Mouse (Mus musculus) kidney, adult 11 months (tissue): ENCODE measurements at regions not wholly inside any gene's neighbourhood (a gene's known extent, or its start where the extent isn't known, plus 50 kb on each side); places are given as distances from the start of the nearest gene placed in this dataset.
"Not testable (repeated sequence)": the region's sequence is repeated elsewhere in the genome, so short reads cannot be mapped to it uniquely, and the experiment has no call there.

Experiments used
- DNase-seq: peaks from one replicate; pipeline ENCODE4 v3.0.0; 2022

DNA sequence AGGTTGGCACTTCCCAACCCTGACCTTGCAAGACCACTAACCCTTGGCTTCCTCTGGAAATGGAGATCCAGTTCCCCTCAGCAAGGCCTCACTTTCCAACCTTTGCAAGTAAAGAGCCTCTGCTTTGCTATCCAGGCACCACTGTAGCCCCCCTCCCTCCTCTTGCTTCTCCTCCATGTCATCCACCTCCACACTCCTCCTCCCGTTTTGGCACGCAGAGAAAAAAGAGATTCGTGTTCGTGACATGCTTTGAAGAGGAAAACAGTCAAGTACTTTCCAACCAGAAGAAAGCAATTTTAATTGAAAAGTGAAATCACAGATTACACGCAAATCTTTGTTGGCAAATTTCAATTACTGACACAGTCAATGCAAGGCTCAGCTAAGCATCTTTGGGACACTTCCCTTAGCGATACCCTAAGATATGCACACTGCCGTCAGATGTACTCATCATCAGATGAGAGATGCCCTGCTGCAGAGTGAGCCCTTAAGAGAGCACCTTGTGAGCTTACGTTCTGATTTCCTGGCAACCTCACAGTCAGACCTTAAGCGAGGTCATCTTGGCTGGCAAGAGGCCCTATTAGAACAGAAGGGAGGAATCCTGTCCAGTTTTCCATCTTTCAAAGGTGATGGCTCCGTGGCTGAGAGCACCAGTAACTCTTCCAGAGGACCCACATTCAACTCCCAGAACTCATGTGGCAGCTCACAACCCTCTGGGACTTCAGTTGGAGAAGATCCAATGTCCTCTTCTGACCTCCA is 208.5 kb upstream of the Zfp703 start:
- DNase-seq = no peak

DNA sequence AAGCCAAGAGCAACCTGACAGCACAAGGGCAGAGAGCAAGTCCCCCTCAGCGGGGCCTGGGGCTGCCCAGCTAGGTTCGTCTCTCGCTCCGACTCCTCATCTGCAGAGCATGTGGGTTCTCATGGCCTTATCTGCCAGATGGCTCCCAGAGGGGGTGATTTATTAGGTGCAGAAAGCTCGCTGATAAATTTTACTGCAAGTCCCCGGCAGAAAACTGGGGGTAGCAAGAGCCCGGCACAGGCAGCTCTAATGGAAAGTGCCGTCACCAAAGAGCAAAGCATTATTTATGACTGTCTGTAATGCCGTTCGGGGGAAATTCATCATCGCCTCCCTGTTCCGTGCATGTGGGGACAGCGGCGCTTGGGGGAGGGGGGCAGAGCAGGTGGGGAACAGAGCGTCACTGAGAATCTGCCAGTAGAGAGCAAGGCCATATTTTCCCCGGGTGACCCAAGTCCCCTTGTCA is 206.7 kb upstream of the Zfp703 start:
- no peak for DNase-seq

DNA sequence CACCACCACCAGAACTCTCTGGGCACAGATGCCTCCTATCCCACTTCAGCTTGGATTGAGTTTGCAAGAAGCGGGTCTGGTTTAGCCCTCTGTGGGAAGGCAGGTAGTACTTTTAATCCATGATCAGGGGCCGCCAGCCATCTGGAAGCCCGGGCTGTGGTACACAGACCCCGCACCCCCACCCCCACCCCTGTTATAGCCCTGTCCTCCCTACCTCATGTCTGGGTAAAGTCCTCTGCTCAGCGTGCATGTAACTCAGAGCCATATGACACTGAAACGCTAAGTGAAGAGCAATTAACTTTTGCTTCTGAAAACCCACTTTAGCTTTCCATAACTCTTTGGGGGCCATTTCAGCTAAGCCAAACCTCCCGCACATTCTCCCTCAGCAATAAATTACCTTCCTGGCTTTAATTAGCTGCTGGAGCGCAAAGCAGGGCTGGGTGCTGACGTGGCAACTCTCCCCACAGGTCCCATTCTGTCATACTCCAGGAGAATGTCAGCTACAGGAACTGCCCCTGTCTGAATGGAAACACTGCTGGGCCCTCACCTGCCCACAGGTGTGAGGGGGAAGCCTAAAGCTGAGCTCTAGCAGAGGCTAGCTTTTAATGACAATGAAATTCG is 198.1 kb upstream of the Zfp703 start:
- no peak for DNase-seq

DNA sequence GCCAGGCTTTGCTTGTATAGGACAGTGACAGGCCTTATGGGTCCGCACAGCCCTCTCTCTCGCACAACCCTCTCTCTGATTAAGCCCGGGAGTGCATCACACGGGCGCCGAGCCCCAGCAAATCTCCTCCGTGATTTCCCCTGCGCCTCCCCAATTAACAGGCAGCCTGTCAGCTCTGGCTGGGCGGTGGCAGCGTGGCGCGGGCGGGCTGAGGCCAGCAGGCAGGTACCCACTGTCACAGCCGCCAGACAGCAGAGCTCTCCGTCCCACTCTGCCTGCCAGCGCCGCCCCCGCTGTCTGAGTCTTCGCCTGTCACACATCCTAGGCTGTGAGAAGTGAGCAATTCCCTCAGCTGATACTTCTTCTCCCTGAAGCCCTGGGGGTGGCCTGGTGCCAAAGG is 196.6 kb upstream of the Zfp703 start:
- no peak for DNase-seq

DNA sequence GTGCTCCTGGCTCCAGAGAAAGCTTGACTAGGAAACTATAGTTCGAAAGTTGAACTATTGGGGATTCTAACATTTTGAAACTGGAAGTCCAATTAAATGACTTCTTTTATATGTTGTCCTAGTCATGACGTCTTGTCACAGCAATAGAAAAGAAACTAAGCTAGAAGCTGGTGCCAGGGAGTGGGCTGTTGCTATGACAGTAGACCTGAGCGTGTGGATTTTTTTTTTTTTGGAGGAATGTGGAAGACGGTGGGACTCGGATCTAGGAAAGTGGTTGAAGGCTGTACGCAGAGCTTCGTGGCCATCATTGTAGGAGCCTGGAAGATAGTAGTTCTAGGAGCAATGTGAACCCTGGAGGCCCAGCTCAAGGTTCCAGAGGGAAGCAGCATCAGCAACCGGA is 194.2 kb upstream of the Zfp703 start:
- DNase-seq = not testable (repeated sequence)

DNA sequence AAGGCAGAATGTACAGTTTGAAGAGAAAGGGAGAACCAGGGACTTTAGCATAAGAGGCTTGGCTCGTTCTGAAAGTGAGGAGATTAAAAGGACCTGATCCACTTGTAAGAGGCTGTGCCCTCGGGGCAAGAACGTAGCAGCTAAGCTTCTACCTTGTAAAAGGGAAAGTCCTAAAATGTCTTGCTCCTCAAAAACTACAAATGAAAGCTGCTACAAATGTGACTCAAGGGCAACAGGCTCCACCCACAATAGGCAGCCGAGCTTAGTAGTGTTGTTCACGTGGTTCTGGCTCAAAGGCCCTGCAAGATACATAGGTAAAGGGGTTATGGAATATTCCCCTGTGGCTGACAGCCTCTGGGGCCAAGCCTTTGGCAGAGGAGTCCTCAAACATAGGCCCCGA is 192.7 kb upstream of the Zfp703 start:
- no peak for DNase-seq

DNA sequence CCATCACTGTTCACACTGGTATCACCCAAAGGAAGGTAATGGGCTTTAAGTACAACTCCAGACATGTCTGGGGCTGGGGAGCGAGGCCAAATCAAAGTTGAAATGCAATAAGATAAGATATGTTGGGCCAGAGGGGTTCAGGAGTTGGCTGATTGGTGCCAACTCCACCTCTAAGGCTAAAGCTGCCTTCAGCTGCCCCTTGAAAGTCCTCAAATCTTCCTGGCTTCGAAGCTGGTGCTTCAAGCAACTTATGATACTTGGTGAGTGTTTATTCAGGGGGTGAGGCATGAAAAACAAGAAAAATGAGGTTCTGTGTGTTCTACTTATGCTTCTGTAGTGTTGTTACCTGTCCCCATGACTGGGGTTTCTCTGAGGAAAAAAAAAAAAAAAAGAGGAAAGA is 185.3 kb upstream of the Zfp703 start:
- DNase-seq = no peak

DNA sequence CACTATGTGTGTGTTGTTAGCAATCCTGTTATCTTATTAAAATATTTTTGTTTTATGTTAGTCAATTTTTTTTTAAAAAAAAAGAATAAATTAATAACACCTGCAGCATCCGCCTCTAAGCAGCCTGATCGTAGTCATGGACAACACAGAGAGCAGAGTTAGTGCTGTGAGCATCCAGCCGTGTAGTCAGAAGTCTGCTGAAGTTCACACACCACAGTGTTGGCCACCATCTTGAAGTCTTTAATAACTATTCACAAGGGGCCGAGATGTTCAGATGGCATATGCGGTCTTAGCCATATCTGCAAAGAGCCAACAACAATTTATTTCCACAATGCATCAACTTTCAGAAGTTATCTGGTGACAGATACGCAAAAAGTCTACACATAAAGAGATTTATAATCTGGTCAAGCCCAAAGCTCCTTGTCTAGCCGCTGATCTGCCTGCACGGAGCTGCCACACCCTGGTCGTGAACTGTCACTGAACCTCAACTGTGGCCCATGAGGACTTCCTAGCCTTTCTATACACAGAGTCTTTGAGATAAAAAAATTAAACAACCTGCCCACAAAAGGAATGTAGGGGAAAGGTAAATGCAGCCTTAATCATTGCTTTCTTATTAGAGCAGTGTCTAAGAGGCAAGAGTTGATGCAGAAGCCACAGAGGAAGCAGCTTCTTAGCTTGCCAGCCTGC is 183.4 kb upstream of the Zfp703 start:
- DNase-seq = no peak

DNA sequence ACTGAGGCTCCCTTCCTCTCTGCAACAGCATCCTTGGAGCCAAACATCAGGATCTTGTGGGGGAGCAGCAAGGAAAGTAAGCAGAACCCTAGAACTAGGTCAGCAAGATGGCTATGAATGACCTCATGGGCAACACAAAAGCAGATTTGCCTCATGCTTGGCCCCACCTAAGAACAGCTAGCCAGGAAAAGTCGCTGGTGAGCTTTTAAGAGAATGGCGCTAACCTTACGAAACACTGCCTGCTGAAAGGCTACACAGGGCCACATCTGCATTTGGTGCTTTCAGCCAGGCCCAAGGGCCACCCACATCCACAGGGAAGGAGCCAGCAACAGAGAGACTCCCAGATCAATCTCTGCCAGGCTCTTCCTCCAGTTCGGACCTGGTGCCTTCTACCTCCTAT is 182.7 kb upstream of the Zfp703 start:
- no peak for DNase-seq

DNA sequence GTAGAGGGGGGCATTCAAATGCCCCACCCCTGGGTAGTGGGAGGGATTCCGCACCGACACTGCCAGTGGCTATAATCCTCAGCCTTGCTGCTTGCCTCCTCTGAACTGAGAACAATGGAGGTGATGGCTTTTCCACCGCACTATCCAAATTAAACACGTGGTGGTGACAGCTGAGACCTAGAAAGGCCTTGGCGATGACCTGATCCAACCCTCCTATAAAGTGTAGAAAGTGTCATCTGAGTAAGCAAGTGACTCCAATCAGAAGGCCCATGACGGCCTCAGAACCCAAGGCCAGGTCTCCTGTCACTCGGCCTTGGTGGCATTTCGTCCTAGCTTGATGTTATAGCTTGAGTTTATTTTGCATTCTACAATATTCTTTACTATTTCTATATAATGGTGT is 181.5 kb upstream of the Zfp703 start:
- DNase-seq = no peak

DNA sequence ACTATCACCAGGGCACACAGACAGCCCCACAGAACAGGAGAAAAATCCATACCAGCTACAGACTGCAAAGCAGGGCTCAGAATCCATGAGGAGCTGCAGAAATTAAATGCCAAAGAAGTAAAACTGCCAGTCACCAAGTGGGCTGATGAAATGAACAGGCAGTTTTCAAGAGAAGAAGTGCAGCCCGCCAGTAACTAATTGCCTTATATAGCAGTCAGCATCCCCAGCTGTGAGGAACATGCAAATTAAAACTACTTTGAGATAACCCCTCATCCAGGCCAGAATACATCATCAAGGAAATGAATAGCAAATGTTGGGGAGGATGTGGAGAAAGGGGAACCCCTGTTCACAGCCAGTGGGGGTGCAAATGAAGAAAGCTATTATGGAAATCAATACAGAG is 177.3 kb upstream of the Zfp703 start:
- no peak for DNase-seq

DNA sequence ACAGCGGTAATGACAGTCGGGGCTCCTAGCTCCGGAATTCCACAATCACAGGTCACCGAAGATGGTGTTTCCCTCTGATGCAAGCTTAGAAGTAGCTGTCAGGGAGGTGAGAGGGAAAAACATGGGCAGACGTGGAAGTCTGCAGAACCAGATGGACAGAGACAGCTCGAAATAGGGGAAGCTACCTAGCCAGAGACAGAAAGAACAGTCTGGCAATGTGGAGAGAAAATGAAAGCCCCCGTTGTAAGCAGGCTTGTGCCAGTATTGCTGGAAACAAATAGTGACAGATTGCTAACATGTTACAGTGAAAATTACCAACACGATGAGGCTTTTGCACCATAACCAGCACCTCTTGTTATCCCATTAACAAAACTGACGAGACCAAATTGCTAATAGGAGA is 173.0 kb upstream of the Zfp703 start:
- DNase-seq = no peak

DNA sequence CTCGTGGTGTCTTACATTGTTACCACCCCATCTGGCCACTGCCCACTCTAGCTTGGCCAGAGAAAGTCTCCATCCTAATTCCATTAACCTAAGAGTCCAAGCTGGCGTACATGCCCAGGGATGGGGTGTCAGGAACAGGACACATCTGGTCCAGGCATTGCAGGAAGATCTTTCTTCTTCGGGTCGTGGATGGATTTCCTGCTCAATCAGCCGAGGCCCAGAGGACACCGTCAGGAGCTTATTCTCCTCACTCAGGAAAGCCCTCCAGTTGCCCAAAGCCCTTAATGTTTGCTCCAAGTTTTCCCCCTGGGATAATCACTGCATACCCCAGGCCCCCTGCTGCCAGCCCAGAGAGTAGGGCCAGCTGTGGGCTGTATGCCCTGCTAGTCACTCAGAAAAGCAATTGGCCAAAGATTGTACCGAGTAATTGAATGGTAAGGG is 172.2 kb upstream of the Zfp703 start:
- no peak for DNase-seq

DNA sequence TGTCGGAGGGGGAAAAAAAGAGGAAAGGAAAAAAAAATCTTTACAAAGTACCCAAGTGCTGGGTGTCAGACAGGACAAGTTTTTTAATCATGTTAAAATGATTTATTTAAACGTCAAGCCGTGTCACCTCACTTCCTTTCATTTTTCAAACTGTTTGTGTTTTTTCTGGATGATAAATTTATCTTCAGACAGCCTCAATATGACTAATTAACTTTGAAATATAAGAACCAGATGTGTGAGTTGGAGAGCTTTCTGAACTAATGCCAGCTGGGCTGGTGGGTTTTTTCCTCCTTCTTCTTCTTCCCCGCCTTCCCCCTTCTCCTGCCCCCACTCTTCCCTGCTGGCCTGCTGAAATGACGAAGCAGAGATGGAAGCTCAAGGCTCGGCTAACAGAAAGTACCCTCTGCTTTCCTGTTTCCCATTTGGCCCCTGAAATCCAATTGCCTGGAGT is 171.7 kb upstream of the Zfp703 start:
- no peak for DNase-seq

DNA sequence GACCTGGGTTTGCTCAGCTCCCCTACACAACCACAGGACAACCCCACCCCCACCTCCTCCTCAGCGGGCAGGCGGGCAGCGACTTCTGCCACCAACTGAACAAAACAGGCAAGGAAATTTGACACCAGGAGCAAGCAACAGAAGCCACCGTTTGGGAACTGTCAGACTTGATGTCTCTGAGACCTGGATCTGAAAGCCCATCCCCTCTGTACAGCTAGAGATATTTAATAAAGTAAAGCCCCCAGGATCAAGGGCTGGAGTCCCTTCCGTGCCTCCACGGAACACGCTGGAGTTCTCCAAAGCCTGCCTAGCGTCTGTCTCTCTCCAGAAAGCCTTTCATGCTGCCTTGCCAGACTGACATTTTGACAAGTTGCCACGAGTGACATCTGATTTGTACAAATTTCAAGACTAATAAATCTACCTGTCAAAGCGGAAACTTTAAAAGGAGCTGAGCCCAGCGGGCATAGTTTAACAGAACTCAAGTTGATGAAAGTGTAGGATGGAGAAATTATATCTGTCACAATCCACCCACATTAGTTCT is 168.9 kb upstream of the Zfp703 start:
- no peak for DNase-seq

DNA sequence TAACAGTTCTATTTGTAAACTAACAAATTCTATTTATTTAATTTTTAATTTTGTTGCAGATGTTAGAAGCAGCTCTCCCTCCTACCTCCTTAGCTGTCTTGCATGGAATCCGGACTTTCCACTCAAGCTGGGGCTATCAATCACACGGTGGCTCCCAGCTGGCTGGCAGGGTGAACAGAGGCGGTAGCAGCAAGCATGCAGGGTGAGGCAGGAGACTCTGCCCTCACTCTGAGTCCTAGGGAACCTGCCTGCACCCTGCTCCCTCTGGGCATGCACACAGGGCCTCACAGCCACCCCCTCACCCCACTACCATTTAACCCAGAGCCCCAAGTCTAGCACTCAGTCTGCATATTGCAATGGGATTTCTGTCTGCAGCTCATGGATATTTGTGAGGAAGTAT is 168.4 kb upstream of the Zfp703 start:
- peak; percentile 44 for DNase-seq

DNA sequence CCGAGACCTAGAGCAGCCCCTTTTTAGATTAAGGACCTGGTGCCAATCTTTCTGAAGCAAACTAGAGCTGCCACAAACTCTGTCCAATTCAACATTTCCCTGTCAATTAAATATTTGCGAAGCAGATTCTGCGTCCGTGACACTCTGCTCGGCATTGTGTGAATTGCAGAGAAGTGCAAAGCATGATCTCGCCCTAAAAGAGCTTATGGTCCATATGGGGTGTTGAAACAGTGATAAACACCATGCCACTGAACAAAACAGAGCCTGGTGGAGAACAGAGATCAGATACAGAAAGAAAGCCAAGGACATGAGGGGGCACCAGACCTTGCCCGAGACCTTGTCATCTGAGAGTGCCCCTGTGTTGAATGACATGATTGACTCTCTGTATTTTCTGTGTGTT is 167.2 kb upstream of the Zfp703 start:
- DNase-seq = no peak

DNA sequence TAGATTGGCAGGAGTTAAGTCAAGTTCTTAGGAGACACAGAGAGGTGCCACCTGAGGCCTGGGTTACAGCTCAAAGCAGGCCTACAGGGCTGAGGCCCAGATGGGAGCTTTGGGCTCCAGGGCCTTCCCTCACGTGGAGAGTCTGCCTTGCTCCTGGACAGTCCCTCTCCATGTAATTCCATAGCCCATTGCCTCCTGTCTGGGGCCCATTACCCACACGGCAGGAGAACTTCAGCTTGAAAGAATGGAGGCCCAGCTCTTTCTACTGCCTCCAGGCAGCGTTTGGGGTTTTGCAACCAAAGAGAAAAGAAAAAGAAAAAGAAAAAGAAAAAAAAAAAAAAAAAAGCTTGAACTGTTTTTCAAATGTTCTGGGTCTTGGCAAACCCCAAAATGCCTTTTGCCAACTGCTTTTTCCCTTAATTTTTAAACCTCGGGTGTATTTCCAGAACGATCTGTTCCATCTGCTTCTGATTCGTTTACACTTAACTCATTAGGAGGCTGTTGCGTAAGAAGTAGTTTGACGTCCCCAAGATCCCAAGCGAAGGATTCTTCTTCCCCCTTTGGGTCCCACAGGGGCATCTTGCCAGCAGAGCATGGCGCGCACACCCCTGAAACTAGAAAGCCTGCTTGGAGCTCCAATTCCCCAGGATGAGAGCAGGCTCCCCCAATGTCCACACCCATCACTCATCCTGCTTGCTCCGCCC is 165.4 kb upstream of the Zfp703 start:
- no peak for DNase-seq

DNA sequence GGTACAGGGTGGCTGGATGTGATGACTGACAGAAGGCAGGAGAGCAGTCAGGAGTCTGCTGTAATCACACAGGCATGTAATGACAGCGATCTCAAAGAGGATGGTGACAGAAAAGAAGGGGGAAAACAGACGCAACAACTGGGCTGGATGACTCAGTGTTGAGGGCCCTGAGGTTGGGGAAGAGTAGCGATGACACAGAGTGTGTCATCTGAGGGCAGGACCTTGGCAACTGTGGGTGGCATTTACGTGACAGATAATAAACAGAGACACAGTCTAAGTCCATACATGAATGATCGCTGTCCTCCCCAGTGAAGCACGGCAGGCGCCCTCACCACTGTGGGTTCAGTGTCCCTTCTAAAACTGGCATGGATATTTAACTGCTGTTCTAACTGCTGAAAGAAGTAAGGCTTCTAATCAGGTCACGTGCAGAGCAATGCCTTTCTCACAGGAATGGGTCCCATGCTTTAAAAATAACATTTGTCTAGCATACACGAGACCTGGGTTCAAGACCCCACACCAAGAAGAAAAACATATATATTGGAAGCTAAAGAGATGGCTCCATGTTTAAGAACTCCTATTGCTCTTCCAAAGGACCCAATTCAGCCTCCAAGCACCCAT is 163.8 kb upstream of the Zfp703 start:
- DNase-seq = no peak

DNA sequence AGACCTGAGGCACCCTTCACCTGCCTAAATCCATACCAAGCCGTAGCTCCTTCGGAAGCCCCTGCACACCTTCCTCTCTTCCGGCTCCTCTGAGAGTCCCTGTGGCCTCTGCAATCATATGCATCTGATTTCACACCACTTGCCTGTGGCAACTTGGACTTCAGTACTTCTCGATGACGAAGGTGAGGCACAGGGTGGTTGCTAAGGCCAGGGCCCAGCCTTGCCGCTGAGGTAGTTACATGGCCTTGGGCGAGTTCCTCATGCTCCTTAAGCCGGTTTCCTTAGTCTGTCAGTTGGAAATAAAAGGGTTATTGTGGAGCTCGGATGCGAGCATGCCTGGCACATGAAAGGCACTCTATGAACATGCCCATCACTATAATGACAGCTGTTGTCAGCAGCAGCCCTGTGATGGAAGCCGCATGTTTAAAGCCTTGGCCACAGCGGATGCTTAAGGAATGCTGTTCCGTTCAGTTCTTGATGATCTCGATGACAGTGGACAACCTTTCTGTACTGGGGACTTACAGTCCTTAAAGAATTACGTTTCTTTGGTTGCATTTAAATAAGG is 162.0 kb upstream of the Zfp703 start:
- DNase-seq = no peak

DNA sequence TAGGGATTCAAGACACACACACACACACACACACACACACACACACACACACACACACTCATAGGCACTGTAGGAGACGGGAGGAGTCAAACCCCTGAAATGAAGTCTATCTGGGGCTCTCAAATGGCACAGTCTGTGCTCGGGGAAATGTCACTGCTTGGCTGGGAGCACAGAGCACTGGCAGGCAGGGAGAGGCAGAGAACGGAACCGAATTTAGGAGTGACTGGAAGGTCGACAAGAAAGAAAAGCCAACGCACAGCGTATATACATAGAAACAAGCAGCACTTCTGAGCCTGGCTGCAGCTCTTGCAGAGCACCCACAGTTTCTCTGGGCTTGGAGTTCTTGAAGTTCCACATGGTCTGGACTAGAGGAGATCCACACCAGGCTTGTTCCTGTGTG is 160.1 kb upstream of the Zfp703 start:
- no peak for DNase-seq

DNA sequence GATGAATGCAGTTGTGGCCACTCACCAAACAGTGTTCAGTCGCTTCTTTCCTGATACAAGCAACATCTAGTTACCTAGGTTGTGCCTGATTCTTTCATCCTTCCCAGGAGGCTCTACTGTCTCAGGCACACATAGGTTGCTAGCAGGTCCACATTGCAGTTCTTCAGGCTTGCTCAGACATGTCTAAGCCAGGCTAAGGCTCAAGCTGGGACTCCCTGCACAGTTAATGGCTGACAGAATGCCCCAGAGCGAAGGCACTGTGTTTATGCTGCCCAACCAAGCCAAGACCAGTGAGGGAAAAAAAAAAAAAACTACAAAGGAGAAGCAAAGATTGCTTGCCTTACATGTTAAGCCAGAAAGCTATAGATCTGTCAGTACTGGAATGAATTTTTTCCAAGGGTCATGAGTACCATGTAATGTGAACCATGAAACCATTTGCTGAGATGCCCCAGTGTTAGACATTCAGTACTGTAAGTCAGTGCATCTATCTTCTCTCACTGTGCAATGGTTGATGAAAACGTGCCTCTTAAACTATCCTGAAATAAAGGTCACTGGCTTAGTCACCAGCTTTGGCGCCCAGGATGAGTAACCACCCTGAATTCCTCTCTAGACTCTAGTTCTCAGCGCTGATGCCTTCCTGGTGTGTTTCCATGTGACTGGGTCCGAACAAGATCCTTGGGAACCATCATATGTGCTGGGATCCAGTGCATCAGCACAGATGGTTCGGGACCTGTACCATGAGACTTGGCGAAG is 152.8 kb upstream of the Zfp703 start:
- DNase-seq = no peak
